Mouse (Mus musculus) bone marrow macrophage, adult 2 months (primary cell): ENCODE results near the gene St7.

Source experiments
- CTCF ChIP-seq: IDR thresholded peaks from 2 replicates; pipeline ENCODE4 v1.5.1; 2012; ENCODE audit warnings: low read depth, mild to moderate bottlenecking, low read length, moderate library complexity
- POLR2A ChIP-seq: IDR thresholded peaks from 2 replicates; pipeline ENCODE4 v1.6.1; 2012; ENCODE audit warnings: mild to moderate bottlenecking, low read depth, low read length, borderline replicate concordance

GRCm38 (mm10) chr6:17977165-17977564 is 284.4 kb downstream of the St7 start:
- TF ChIP-seq CTCF = no peak
- TF ChIP-seq POLR2A = no peak
